Mouse (Mus musculus) left cerebral cortex, adult 2 months (tissue): Measurements from ENCODE around the gene Prkcd. TPM values are rescaled to one million over a fixed set of nuclear protein-coding genes. Genes with fewer than 3 reads are reported as not detected.

ENCODE experiments used
- DNase-seq, 2 experiments: peaks; one replicate each; pipeline ENCODE4 v3.0.0; 2021 to 2022; ENCODE audit warnings: low spot score in 2 of 2, mixed read lengths in 1 of 2; ENCODE audit errors: extremely low spot score in 1 of 2
- H3K27ac ChIP-seq: fragments of 200-600 bp; 2 replicates; pipeline ENCODE4 v1.8.1; 2022
- H3K4me3 ChIP-seq: fragments of 200-600 bp; 2 replicates; pipeline ENCODE4 v1.8.1; 2022
- CTCF ChIP-seq: fragments of 200-600 bp; IDR thresholded peaks from 2 replicates; pipeline ENCODE4 v1.8.1; 2022; ENCODE audit warnings: antibody characterized with exemption, mild to moderate bottlenecking, moderate library complexity
- intact Hi-C: fragments of 180-260 bp; cut with DNase I; formaldehyde crosslinking; loops from one replicate; pipeline ENCODE4 v1.15.1; 2025
- total RNA-seq, 2 experiments: library from RNA; stranded (reverse); gene quantifications; 2 replicates each; pipeline ENCODE4 v1.2.3; 2021

Gene Prkcd
- total RNA-seq, 2 experiments from 2014 or later, result 10.5 to 16.1 TPM

GRCm38 (mm10) chr14:30562343-30562742 is 63.7 kb downstream of the Prkcd start:
- intact Hi-C loops, result no loop called here
- H3K4me3 ChIP-seq, result no peak overlapping the region
- DNase-seq, result no peak
- no peak for TF ChIP-seq CTCF
- H3K27ac ChIP-seq, result no peak overlapping the region

GRCm38 (mm10) chr14:30561470-30562187 is 64.4 kb downstream of the Prkcd start:
- no peak for DNase-seq
- TF ChIP-seq CTCF, result no peak
- intact Hi-C loops, result no loop called here
- Histone ChIP-seq H3K27ac (no peak overlapping the region), H3K4me3 (no peak overlapping the region)

- no peak for TF ChIP-seq CTCF
- DNase-seq, result no peak
- H3K4me3 ChIP-seq, result no peak overlapping the region
- intact Hi-C loops, result no loop called here
- H3K27ac ChIP-seq, result no peak overlapping the region
These were observed 65.1 kb downstream of the Prkcd start for GRCm38 (mm10) chr14:30560803-30561389.

GRCm38 (mm10) chr14:30559321-30559850 is 66.6 kb downstream of the Prkcd start:
- TF ChIP-seq CTCF, result no peak
- intact Hi-C loops, result no loop called here
- Histone ChIP-seq H3K27ac (no peak overlapping the region), H3K4me3 (no peak overlapping the region)
- no peak for DNase-seq

GRCm38 (mm10) chr14:30557730-30558129 is 68.3 kb downstream of the Prkcd start:
- no peak for DNase-seq
- intact Hi-C loops, result no loop called here
- Histone ChIP-seq H3K27ac (no peak overlapping the region), H3K4me3 (no peak overlapping the region)
- no peak for TF ChIP-seq CTCF

- no peak for DNase-seq
These were observed 69.4 kb downstream of the Prkcd start for GRCm38 (mm10) chr14:30556651-30557050.

GRCm38 (mm10) chr14:30553185-30553584 is 72.8 kb downstream of the Prkcd start:
- intact Hi-C loops, result no loop called here
- TF ChIP-seq CTCF, result no peak
- no peak for DNase-seq
- Histone ChIP-seq H3K27ac (no peak overlapping the region), H3K4me3 (no peak overlapping the region)

More at GRCm38 (mm10) chr14:30556651-30557050, 69.4 kb downstream of the Prkcd start:
- no peak overlapping the region for H3K27ac ChIP-seq
- TF ChIP-seq CTCF, result no peak
- intact Hi-C loops, result no loop called here
- H3K4me3 ChIP-seq, result no peak overlapping the region

- H3K4me3 ChIP-seq, result no peak overlapping the region
- intact Hi-C loops, result no loop called here
- H3K27ac ChIP-seq, result no peak overlapping the region
- DNase-seq, result no peak
- no peak for TF ChIP-seq CTCF
These were observed 74.0 kb downstream of the Prkcd start for GRCm38 (mm10) chr14:30551981-30552380.

- DNase-seq, result no peak
- Histone ChIP-seq H3K27ac (no peak overlapping the region), H3K4me3 (no peak overlapping the region)
- intact Hi-C loops, result no loop called here
- TF ChIP-seq CTCF, result no peak
These were observed 74.5 kb downstream of the Prkcd start for GRCm38 (mm10) chr14:30551509-30551908.

GRCm38 (mm10) chr14:30550232-30551070 is 75.6 kb downstream of the Prkcd start:
- Histone ChIP-seq H3K4me3 (peak overlapping the region; percentile 80), H3K27ac (no peak overlapping the region)
- TF ChIP-seq CTCF, result no peak
- DNase-seq, result no peak
- intact Hi-C loops, result no loop called here

- DNase-seq, result no peak
- intact Hi-C loops, result loop anchor here (2.0 kb wide), 1 partner anchor 23 kb away; no protein-coding TSS in a partner anchor
- Histone ChIP-seq H3K4me3 (peak overlapping the region; percentile 80), H3K27ac (peak overlapping the region; percentile 95)
- TF ChIP-seq CTCF, result no peak
These were observed 76.2 kb downstream of the Prkcd start for GRCm38 (mm10) chr14:30549777-30550149.
